Mouse (Mus musculus): ENCODE measurements around the gene Hephl1. TPM values are rescaled to one million over a fixed set of nuclear protein-coding genes. Genes with fewer than 3 reads are reported as not detected.

Hephl1 gene
- polyA plus RNA-seq, 1 experiment, result 0.05 TPM

DNA sequence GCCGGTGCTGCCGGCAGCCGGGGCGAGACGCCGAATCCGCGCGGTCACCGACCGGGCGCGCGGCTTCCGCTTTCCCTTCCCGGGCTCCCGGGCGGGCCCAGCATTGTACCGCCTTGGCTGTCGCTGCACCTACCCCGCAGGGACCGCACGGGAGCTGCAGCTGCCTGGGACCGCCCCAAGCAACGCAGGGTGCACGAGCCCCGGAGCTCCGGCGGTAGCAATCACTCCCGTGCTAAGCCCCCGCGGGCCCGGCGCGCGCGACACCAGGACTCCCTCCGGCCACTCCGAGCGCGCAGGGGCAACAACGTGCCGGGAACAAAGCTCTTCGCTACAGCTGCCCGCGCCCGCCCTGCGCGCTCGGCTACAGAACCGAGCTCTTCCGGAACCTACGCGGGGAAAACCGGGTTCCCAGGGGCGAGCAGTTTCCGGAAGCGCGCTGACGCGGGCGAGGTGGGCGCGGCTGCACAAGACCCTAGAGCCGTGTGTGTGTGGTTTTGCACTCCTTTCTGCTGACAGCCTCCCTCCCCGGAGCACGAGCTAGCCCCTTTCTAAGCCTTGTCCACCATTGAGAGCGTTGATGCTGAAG lies 66.7 kb downstream of the Hephl1 start, which contains the start of gene Panx1:
Panx1 (minus strand) TSS at position 395 of the 586 bp plus-strand sequence.
- H3K36me3 ChIP-seq (ENCODE audit: control insufficient read depth, insufficient read depth, low read length), result no peaks in the 10 kb centered on the region
- peak; percentile 81; the same call in 1 of the 2 replicates for TF ChIP-seq POLR2A (IDR thresholded peaks at IDR 0.05; ENCODE audit: control insufficient read depth, extremely low read depth, insufficient read depth, low read length, poor library complexity)
- no peak for TF ChIP-seq CTCF (IDR thresholded peaks at IDR 0.05; ENCODE audit: borderline replicate concordance, control insufficient read depth, extremely low read depth, insufficient read depth, low read length, poor library complexity)
- H3K27ac ChIP-seq (ENCODE audit: control insufficient read depth, insufficient read depth, low read length), result peak within 1 kb of the TSS; percentile 54
- H3K4me1 ChIP-seq (replicated peaks; ENCODE audit: control insufficient read depth, insufficient read depth, low read length), result peaks cover 19% of the 10 kb centered on the region
- peak within 1 kb of the TSS; percentile 93 for H3K4me3 ChIP-seq (ENCODE audit: control insufficient read depth, insufficient read depth, low read length)
- DNase-seq, result peak; percentile 82
- under 1% methylated on average over 68 of the region's 68 CpGs for WGBS
- no peaks in the 10 kb centered on the region for H3K27me3 ChIP-seq (ENCODE audit: control insufficient read depth, insufficient read depth, low read length)

DNA sequence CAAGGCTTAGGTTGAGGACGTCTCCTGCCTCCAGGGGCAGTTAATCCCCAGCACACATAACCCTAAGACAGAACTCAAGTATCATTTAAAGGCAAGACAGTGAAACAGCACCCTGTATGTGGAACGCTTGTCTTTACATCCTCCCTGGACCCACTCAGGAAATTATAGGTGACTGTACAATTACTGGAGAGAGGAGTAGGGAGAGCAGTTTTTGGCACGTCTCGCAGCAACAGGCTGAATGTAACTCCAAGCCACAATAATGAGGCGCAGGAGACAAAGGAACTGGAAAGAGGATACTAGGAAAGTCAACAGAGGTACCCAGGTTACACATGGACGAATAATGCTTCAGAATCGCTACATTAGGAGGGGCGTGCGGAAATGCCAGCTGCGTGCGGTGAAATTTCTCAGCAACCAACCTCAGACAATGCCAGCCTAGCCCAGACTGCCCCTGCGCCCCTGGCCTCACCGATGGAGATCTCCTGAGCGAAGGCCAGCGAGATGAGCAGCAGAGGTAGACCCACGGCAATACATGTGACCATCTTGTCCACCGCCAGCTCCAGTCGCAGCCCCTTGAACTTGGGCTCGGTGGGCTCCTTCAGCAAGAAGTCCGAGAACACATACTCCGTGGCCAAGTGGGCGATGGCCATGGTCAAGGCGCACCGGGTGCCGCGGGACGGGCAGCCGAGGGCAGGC lies 67.4 kb downstream of the Hephl1 start:
- H3K4me3 ChIP-seq (ENCODE audit: control insufficient read depth, insufficient read depth, low read length), result peak overlapping the region; percentile 93
- H3K4me1 ChIP-seq (replicated peaks; ENCODE audit: control insufficient read depth, insufficient read depth, low read length), result peaks cover 19% of the 10 kb centered on the region
- H3K27me3 ChIP-seq (ENCODE audit: control insufficient read depth, insufficient read depth, low read length), result no peaks in the 10 kb centered on the region
- no peak for DNase-seq
- H3K36me3 ChIP-seq (ENCODE audit: control insufficient read depth, insufficient read depth, low read length), result no peaks in the 10 kb centered on the region
- WGBS, result under 1% methylated on average over 28 of the region's 28 CpGs
- TF ChIP-seq POLR2A (IDR thresholded peaks at IDR 0.05; ENCODE audit: control insufficient read depth, extremely low read depth, insufficient read depth, low read length, poor library complexity), result no peak
- no peak for TF ChIP-seq CTCF (IDR thresholded peaks at IDR 0.05; ENCODE audit: borderline replicate concordance, control insufficient read depth, extremely low read depth, insufficient read depth, low read length, poor library complexity)
- H3K27ac ChIP-seq (ENCODE audit: control insufficient read depth, insufficient read depth, low read length), result peak overlapping the region; percentile 54

- 96% methylated on average over 11 of the region's 11 CpGs for WGBS
- TF ChIP-seq POLR2A (IDR thresholded peaks at IDR 0.05; ENCODE audit: control insufficient read depth, extremely low read depth, insufficient read depth, low read length, poor library complexity) (no peak), CTCF (IDR thresholded peaks at IDR 0.05; ENCODE audit: borderline replicate concordance, control insufficient read depth, extremely low read depth, insufficient read depth, low read length, poor library complexity) (no peak)
- Histone ChIP-seq H3K27me3 (ENCODE audit: control insufficient read depth, insufficient read depth, low read length) (no peaks in the 10 kb centered on the region), H3K36me3 (ENCODE audit: control insufficient read depth, insufficient read depth, low read length) (no peaks in the 10 kb centered on the region), H3K4me1 (replicated peaks; ENCODE audit: control insufficient read depth, insufficient read depth, low read length) (peaks cover 19% of the 10 kb centered on the region), H3K27ac (ENCODE audit: control insufficient read depth, insufficient read depth, low read length) (no peak overlapping the region), H3K4me3 (ENCODE audit: control insufficient read depth, insufficient read depth, low read length) (no peak overlapping the region)
- no peak for DNase-seq
Observed at GRCm38 (mm10) chr9:15041556-15041955, 70.4 kb downstream of the Hephl1 start.

GRCm38 (mm10) chr9:15039848-15040247 lies 72.1 kb downstream of the Hephl1 start:
- Histone ChIP-seq H3K4me3 (ENCODE audit: control insufficient read depth, insufficient read depth, low read length) (no peak overlapping the region), H3K27me3 (ENCODE audit: control insufficient read depth, insufficient read depth, low read length) (no peaks in the 10 kb centered on the region), H3K4me1 (replicated peaks; ENCODE audit: control insufficient read depth, insufficient read depth, low read length) (peaks cover 15% of the 10 kb centered on the region), H3K36me3 (ENCODE audit: control insufficient read depth, insufficient read depth, low read length) (no peaks in the 10 kb centered on the region), H3K27ac (ENCODE audit: control insufficient read depth, insufficient read depth, low read length) (no peak overlapping the region)
- no peak for DNase-seq
- TF ChIP-seq POLR2A (IDR thresholded peaks at IDR 0.05; ENCODE audit: control insufficient read depth, extremely low read depth, insufficient read depth, low read length, poor library complexity) (no peak), CTCF (IDR thresholded peaks at IDR 0.05; ENCODE audit: borderline replicate concordance, control insufficient read depth, extremely low read depth, insufficient read depth, low read length, poor library complexity) (no peak)
- WGBS, result 93% methylated on average over 5 of the region's 5 CpGs

- H3K27ac ChIP-seq (ENCODE audit: control insufficient read depth, insufficient read depth, low read length), result no peak overlapping the region
- H3K4me1 ChIP-seq (replicated peaks; ENCODE audit: control insufficient read depth, insufficient read depth, low read length), result peaks cover under 1% of the 10 kb centered on the region
- H3K36me3 ChIP-seq (ENCODE audit: control insufficient read depth, insufficient read depth, low read length), result no peaks in the 10 kb centered on the region
- no peaks in the 10 kb centered on the region for H3K27me3 ChIP-seq (ENCODE audit: control insufficient read depth, insufficient read depth, low read length)
- no peak overlapping the region for H3K4me3 ChIP-seq (ENCODE audit: control insufficient read depth, insufficient read depth, low read length)
- TF ChIP-seq POLR2A (IDR thresholded peaks at IDR 0.05; ENCODE audit: control insufficient read depth, extremely low read depth, insufficient read depth, low read length, poor library complexity) (no peak), CTCF (IDR thresholded peaks at IDR 0.05; ENCODE audit: borderline replicate concordance, control insufficient read depth, extremely low read depth, insufficient read depth, low read length, poor library complexity) (no peak)
- DNase-seq, result no peak
- WGBS, result 56% methylated on average over 3 of the region's 3 CpGs
Observed at GRCm38 (mm10) chr9:15037704-15038103, 74.2 kb downstream of the Hephl1 start.

- no peak for TF ChIP-seq POLR2A (IDR thresholded peaks at IDR 0.05; ENCODE audit: control insufficient read depth, extremely low read depth, insufficient read depth, low read length, poor library complexity)
- no peak for TF ChIP-seq CTCF (IDR thresholded peaks at IDR 0.05; ENCODE audit: borderline replicate concordance, control insufficient read depth, extremely low read depth, insufficient read depth, low read length, poor library complexity)
- no peak for DNase-seq
- H3K4me3 ChIP-seq (ENCODE audit: control insufficient read depth, insufficient read depth, low read length), result no peak overlapping the region
Observed at GRCm38 (mm10) chr9:15037237-15037636, 74.7 kb downstream of the Hephl1 start.

More at GRCm38 (mm10) chr9:15037237-15037636, 74.7 kb downstream of the Hephl1 start:
- no peaks in the 10 kb centered on the region for H3K36me3 ChIP-seq (ENCODE audit: control insufficient read depth, insufficient read depth, low read length)
- H3K27ac ChIP-seq (ENCODE audit: control insufficient read depth, insufficient read depth, low read length), result no peak overlapping the region
- H3K27me3 ChIP-seq (ENCODE audit: control insufficient read depth, insufficient read depth, low read length), result no peaks in the 10 kb centered on the region
- H3K4me1 ChIP-seq (replicated peaks; ENCODE audit: control insufficient read depth, insufficient read depth, low read length), result no peaks in the 10 kb centered on the region

Data from thymus, adult 2 months (tissue).